Mouse (Mus musculus) ovary, postnatal 36 days (tissue): ENCODE measurements around the gene Olfm4.

Source experiments
- DNase-seq: peaks from one replicate; pipeline ENCODE4 v3.0.0; 2022; ENCODE audit warnings: low spot score, mixed read lengths

The Olfm4 gene

GRCm38 (mm10) chr14:80029297-80030001 is 45.6 kb downstream of the Olfm4 start:
- no peak for DNase-seq

- peak; percentile 17 for DNase-seq
Measured at GRCm38 (mm10) chr14:80039645-80040272, 55.9 kb downstream of the Olfm4 start.

GRCm38 (mm10) chr14:80046104-80046734 is 62.3 kb downstream of the Olfm4 start:
- no peak for DNase-seq

DNA sequence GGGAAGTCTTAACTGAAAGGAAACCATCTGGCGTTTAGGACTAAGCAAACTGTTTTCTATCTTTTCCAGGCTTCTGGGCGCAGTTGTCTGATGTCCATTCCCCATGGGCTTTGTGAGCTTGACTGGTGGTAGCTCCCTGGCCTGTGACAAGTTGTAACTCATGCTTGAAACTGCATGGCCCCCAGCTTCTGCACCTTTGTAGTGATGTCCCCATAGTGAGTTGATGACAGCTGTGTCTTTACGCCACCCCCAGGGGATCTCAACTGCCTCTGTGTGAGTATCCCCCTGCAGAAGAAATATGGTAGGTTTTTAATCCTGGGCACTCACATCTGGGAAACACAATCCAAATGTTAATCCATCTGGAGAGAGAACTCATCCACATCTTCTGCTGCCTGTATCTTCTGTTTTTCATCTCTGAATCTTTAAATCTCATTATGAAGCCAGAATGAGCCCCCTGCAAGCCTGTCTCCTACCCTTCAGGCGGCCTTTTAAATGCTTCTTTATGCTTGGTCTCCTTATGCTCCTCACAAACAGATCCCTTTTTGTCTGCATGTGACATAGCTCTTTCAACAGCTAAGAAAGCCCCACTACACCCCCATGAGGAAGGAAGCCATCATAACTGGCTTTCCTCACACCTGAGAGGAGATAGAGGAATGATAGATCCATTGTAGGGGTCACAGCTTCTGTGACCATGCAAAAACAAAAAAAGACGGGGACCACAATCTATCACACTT is 63.7 kb downstream of the Olfm4 start:
- no peak for DNase-seq

DNA sequence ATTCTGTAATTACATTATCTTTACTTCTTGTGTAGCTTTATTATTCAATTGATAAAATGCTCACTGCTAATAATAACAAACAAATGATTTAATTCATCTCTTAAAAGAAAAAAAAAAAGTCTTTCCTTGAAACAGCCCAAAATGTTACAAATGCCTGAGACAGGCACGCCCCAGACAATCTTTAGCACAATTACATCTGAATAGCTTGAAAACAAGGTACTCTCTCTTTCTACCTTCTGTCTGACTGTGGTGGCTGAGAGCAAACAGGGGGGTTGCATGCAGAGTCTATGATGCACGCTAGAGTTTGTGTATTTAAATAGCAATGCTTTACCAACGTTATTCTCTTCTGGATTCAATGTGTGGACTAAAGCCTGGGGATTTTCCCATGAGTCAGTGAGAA is 71.8 kb downstream of the Olfm4 start:
- no peak for DNase-seq

- DNase-seq: no peak
Measured at GRCm38 (mm10) chr14:80061686-80062085, 77.8 kb downstream of the Olfm4 start.

DNA sequence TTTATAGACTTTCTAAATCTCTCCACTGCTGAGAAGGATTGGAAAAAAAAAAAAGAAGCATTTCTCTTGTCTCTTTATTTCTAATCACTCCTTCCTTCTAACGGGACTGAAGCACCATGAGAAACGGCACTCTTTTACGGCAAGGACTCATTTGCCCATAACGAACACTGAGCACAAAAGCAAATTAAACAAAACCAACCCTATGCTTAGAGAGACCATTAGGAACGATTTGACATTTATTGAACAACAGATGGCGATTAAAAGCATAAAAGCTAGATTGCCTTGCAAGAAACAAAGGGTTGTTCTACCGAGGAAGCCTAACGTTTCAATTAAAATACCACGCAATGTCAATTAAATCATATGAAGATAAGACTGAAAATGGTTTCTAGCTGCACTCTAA is 79.0 kb downstream of the Olfm4 start:
- no peak for DNase-seq

GRCm38 (mm10) chr14:80070580-80070979 is 86.7 kb downstream of the Olfm4 start:
- DNase-seq: no peak
